ENCODE assay signal across 24 mouse cellular contexts in genomic region chr6:146745180-146745579, GRCm38 (mm10). TPM values are rescaled to one million over a fixed set of nuclear protein-coding genes. Genes with fewer than 3 reads are reported as not detected.
DNase-seq lines count a peak whose midpoint lies in the region; ATAC-seq lines count a peak whose summit lies in the region.
"Had no signal": no experiment of that assay in that cellular context is flagged by ENCODE, and none has a peak within 500 bp of the region (broad histone marks: within the 10 kb centered on the region; RNA-seq: fewer than 3 reads in every experiment).

No protein-coding gene starts in this region.

- WGBS in heart, embryonic 13.5 days = 77% methylated on average over 1 of the region's 1 CpGs

- no peak overlapping the region for H3K4me2 ChIP-seq in heart, embryonic 13.5 days
- H3K4me2 ChIP-seq: forebrain, embryonic 13.5 days; heart, embryonic 11.5 days; hindbrain, embryonic 13.5 days had no signal

- peak overlapping the region; percentile 21; the same call in 1 of the 2 replicates for H3K27ac ChIP-seq in heart, embryonic 13.5 days (replicated peaks)
- H3K27ac ChIP-seq: forebrain, embryonic 10.5 days; forebrain, embryonic 13.5 days; hindbrain, embryonic 10.5 days; hindbrain, embryonic 13.5 days; hindbrain, postnatal 0 days had no signal

- H3K36me3 ChIP-seq in heart, embryonic 13.5 days = 0 out of 2 replicates have a peak, but pooled peaks cover 2% of the 10 kb centered on the region
- H3K36me3 ChIP-seq: forebrain, embryonic 10.5 days; hindbrain, embryonic 10.5 days; hindbrain, embryonic 13.5 days had no signal

- H3K9ac ChIP-seq in heart, embryonic 13.5 days = no peak overlapping the region
- H3K9ac ChIP-seq: forebrain, embryonic 13.5 days; hindbrain, embryonic 13.5 days had no signal

- no peak for ATAC-seq in heart, embryonic 13.5 days (ENCODE audit: extremely low read depth, insufficient number of reproducible peaks, low FRiP score, low TSS enrichment)
- peak; percentile 58 for ATAC-seq in megakaryocyte, adult 5-6 weeks (ENCODE audit: poor library complexity, severe bottlenecking)
- ATAC-seq: forebrain, embryonic 13.5 days; forebrain, embryonic 16.5 days; hindbrain, postnatal 0 days; inflammation-experienced regulatory T-cells, adult 6 months; intestine, embryonic 16.5 days; Patski had no signal

- H3K9me3 ChIP-seq in heart, embryonic 13.5 days = no peaks in the 10 kb centered on the region
- H3K9me3 ChIP-seq: forebrain, embryonic 10.5 days; forebrain, embryonic 13.5 days; hindbrain, embryonic 10.5 days; hindbrain, embryonic 13.5 days had no signal

- no peak for DNase-seq in heart, adult 18-20 months
- DNase-seq in MEL-GATA-1-ER (ENCODE audit: extremely low read depth, low read depth) = peak; percentile 63
- no peak for DNase-seq in cerebellum, adult 9-10 months
- DNase-seq in spleen, postnatal 36 days (ENCODE audit: low spot score in 2 of 2) = no peak
- DNase-seq: adrenal gland, postnatal 10 days; cerebellum, adult 11 months; cerebellum, adult 2 months; cerebellum, postnatal 10 days; cerebellum, postnatal 36 days; gastrocnemius, postnatal 25 days; heart, postnatal 36 days; kidney, adult 18-20 months had no signal

- H3K4me1 ChIP-seq in heart, embryonic 13.5 days = peaks cover 82% of the 10 kb centered on the region
- H3K4me1 ChIP-seq: forebrain, embryonic 10.5 days; forebrain, embryonic 13.5 days; hindbrain, embryonic 10.5 days; hindbrain, embryonic 13.5 days had no signal

- H3K4me3 ChIP-seq in heart, embryonic 13.5 days = no peak overlapping the region
- H3K4me3 ChIP-seq: forebrain, embryonic 10.5 days; forebrain, embryonic 13.5 days; hindbrain, embryonic 10.5 days; hindbrain, embryonic 13.5 days had no signal

- H3K27me3 ChIP-seq in heart, embryonic 13.5 days (replicated peaks) = no peaks in the 10 kb centered on the region
- H3K27me3 ChIP-seq: forebrain, embryonic 13.5 days; hindbrain, embryonic 13.5 days; Patski had no signal

RNA-seq across cellular contexts. Expression of gene Stk38l, which starts 20.4 kb away (rescaled TPM):
- polyA plus RNA-seq in heart, embryonic 13.5 days (2015; fragmentation: Nextera tagmentation; extraction: Ambion mirVana) = 37.9 and 41.4 TPM in 2 replicates
- total RNA-seq in heart, adult 18-20 months (2021) = 10 to 100 TPM; 12.8 to 13.7 TPM
- total RNA-seq in megakaryocyte, adult 5-6 weeks (2015) = 2.2 and 5.0 TPM in 2 replicates
- 2.8 and 3.7 TPM in 2 replicates for total RNA-seq in megakaryocyte, adult 5-6 weeks (2017)

RNA-seq across cellular contexts. Expression of gene Arntl2, which starts 50.7 kb away (rescaled TPM):
- polyA plus RNA-seq in heart, embryonic 13.5 days (2015; fragmentation: Nextera tagmentation; extraction: Ambion mirVana) = 2.2 and 2.5 TPM in 2 replicates
- 1 to 10 TPM in 1 of 2 experiments, under 1 TPM in 1; 0.50 to 1.3 TPM for total RNA-seq in heart, adult 18-20 months (2021)
- 0.04 and 0.16 TPM in 2 replicates for total RNA-seq in megakaryocyte, adult 5-6 weeks (2015)
- not detected in 2 replicates for total RNA-seq in megakaryocyte, adult 5-6 weeks (2017)
